ENCODE assay signal across 32 mouse cellular contexts in the genomic region with DNA sequence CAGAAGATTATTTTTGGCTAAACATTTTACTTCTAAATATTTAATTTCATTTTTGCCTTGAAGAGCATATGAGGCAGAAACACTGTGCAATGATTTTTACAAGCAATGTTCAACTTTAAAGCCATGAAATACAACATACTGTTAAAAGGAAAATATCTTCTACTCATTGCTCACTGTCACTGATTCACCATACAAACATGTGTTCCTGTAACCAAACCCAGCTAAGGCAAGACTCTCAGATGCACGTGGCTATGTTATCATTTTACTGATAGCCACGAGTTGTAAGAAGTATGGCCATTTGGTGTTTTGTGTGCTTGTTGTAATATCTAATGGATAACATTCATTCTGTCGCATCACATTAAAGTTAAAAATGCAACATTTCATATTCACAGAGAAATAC.
"Had no signal": no experiment of that assay in that cellular context is flagged by ENCODE, and none has a peak within 500 bp of the region (broad histone marks: within the 10 kb centered on the region; RNA-seq: fewer than 3 reads in every experiment).

No protein-coding gene starts in this region.

- H3K4me3 ChIP-seq: limb, embryonic 10.5 days; limb, embryonic 12.5 days; limb, embryonic 13.5 days; limb, embryonic 15.5 days; liver, embryonic 12.5 days; liver, embryonic 13.5 days; liver, embryonic 15.5 days; lung, embryonic 15.5 days; megakaryocyte, embryonic 14.5 days; midbrain, embryonic 10.5 days; midbrain, embryonic 12.5 days; midbrain, embryonic 13.5 days; midbrain, embryonic 15.5 days; neural tube, embryonic 12.5 days; neural tube, embryonic 13.5 days had no signal

- DNase-seq: left cerebral cortex, postnatal 4 days; liver; liver, embryonic 13.5 days; liver, postnatal 0 days; lung, adult 18-20 months; lung, adult 2 months; lung, embryonic 14.5 days; lung, postnatal 10 days; lung, postnatal 14 days; lung, postnatal 36 days; lung, postnatal 4 days; midbrain, embryonic 14.5 days had no signal

- ATAC-seq: liver, embryonic 12.5 days; liver, postnatal 0 days; lung, postnatal 0 days; midbrain, embryonic 13.5 days; midbrain, embryonic 15.5 days; midbrain, embryonic 16.5 days had no signal

- H3K27ac ChIP-seq: limb, embryonic 10.5 days; limb, embryonic 12.5 days; limb, embryonic 13.5 days; limb, embryonic 15.5 days; liver, embryonic 12.5 days; liver, embryonic 13.5 days; liver, embryonic 14.5 days; liver, embryonic 15.5 days; lung, embryonic 15.5 days; macrophage; midbrain, embryonic 10.5 days; midbrain, embryonic 12.5 days; midbrain, embryonic 13.5 days; midbrain, embryonic 15.5 days; neural tube, embryonic 12.5 days; neural tube, embryonic 13.5 days had no signal

- H3K9me3 ChIP-seq: limb, embryonic 10.5 days; limb, embryonic 12.5 days; limb, embryonic 13.5 days; limb, embryonic 15.5 days; liver, embryonic 12.5 days; liver, embryonic 13.5 days; liver, embryonic 15.5 days; lung, embryonic 15.5 days; midbrain, embryonic 10.5 days; midbrain, embryonic 12.5 days; midbrain, embryonic 13.5 days; midbrain, embryonic 15.5 days; neural tube, embryonic 12.5 days; neural tube, embryonic 13.5 days had no signal

- H3K4me1 ChIP-seq: limb, embryonic 10.5 days; limb, embryonic 12.5 days; limb, embryonic 13.5 days; limb, embryonic 15.5 days; liver, embryonic 12.5 days; liver, embryonic 13.5 days; liver, embryonic 15.5 days; lung, embryonic 15.5 days; megakaryocyte, embryonic 14.5 days; midbrain, embryonic 10.5 days; midbrain, embryonic 12.5 days; midbrain, embryonic 13.5 days; midbrain, embryonic 15.5 days; neural tube, embryonic 12.5 days; neural tube, embryonic 13.5 days had no signal

- H3K9ac ChIP-seq: limb, embryonic 12.5 days; limb, embryonic 13.5 days; limb, embryonic 15.5 days; liver, embryonic 12.5 days; liver, embryonic 13.5 days; liver, embryonic 14.5 days; liver, embryonic 15.5 days; liver, postnatal 0 days; lung, embryonic 14.5 days; lung, embryonic 15.5 days; midbrain, embryonic 12.5 days; midbrain, embryonic 13.5 days; midbrain, embryonic 15.5 days; neural tube, embryonic 12.5 days; neural tube, embryonic 13.5 days had no signal

- H3K27me3 ChIP-seq: limb, embryonic 12.5 days; limb, embryonic 13.5 days; limb, embryonic 15.5 days; liver, embryonic 12.5 days; liver, embryonic 13.5 days; liver, embryonic 15.5 days; lung, embryonic 15.5 days; megakaryocyte, embryonic 14.5 days; midbrain, embryonic 12.5 days; midbrain, embryonic 13.5 days; midbrain, embryonic 15.5 days; neural tube, embryonic 12.5 days; neural tube, embryonic 13.5 days had no signal

- H3K36me3 ChIP-seq: limb, embryonic 10.5 days; limb, embryonic 12.5 days; limb, embryonic 13.5 days; limb, embryonic 15.5 days; liver, embryonic 12.5 days; liver, embryonic 13.5 days; liver, embryonic 15.5 days; lung, embryonic 15.5 days; midbrain, embryonic 10.5 days; midbrain, embryonic 12.5 days; midbrain, embryonic 13.5 days; midbrain, embryonic 15.5 days; neural tube, embryonic 12.5 days; neural tube, embryonic 13.5 days had no signal

- H3K4me2 ChIP-seq: limb, embryonic 12.5 days; limb, embryonic 13.5 days; limb, embryonic 15.5 days; liver, embryonic 11.5 days; liver, embryonic 12.5 days; liver, embryonic 13.5 days; liver, embryonic 15.5 days; lung, embryonic 14.5 days; lung, embryonic 15.5 days; midbrain, embryonic 11.5 days; midbrain, embryonic 12.5 days; midbrain, embryonic 13.5 days; midbrain, embryonic 15.5 days; neural tube, embryonic 12.5 days; neural tube, embryonic 13.5 days had no signal
